Mouse (Mus musculus) heart, adult 11 months (tissue): Measurements from ENCODE around the gene Raly.

Experiments
- DNase-seq: peaks from one replicate; pipeline ENCODE4 v3.0.0; 2022

Raly gene

GRCm38 (mm10) chr2:154785284-154785683, 5.6 kb upstream of the Raly start:
- DNase-seq, result peak; percentile 77

DNA sequence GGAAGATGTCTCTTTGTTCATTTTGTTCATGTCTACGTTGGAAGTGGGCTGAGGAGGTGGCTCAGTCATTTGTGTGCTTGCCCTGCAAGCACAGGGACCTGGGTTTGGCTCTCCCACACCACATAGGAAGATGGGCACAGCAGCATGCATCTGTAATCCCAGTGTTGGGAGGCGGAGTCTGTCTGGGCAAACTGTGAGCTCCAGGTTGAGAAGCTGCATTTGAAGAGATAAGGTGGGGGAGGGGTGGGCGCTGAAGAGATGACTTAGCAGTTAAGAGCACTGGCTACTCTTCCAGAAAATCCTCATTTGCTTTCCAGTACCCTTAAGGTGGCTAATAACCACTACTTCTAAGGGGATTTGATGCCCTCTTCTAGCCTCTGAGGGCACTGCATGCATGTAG, 4.7 kb upstream of the Raly start:
- DNase-seq, result peak; percentile 82

DNA sequence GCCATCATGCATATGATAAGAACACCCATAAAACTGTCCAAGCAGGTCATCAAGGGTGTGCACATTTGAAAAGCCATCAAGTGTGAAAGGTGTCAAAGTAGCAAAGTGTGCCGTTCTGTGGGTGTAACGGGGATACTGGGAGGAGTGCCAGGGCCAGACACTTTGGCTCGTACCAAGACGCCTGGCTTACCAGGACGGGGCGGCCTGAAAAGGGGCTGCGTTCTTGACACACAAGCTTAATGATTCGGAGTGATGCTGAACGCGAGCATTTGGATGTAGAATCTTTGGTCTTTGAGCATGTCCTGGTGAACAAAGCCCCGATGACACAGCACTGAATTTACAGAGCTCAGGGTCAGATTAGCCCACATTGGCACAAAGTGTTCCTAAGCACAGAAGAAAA, 4.1 kb upstream of the Raly start:
- no peak for DNase-seq

DNA sequence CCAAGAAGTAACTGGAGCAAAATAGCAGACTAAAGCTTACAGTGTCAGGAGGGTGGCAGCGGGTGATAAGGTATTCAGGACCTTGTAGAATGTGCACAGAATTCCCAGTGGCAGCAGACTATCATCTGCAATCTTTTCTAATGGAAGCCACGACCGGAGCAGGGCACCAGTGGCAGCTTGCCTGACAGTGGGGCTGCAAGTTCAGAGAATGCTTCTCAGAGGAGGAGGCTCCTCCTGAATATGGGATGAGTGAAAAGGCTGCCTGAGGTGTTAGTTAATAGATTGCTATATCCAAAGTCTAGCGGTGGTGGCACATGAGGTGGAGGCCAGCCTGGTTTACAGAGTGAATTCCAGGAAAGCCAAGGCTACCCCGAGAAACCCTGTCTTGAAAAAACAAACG, 1.5 kb upstream of the Raly start:
- no peak for DNase-seq

DNA sequence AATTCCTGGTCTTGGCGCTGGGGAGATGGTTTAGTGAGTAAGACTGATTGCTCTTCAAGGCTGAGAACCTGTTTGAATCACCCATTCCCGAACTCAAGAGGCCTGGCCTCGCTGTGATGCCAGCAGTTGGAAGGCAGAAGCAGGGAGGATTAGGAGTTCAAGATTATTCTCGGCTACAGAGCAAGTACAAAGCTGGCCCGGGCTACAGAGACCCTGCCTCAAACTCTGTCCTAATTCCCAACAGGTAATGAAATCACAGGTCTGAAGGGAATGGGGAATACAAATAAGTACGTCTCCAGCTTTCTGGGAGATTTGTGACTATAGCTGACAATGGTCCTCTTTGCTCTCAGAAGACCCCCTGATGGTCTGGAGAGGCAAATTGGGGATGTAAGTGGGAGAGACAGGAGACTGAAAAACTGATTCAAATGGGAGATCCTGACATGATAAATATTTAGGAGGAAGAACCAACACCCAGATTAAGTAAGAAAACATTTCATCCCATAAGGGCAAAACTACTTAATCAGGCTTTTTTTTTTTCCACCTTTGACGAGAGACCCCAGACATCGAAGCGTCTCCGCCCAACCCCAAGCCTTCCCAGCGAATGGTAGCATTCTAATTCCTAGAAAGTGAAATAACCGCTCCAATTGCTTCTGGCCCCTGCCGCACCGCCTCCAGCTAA, 780 bp upstream of the Raly start:
- peak; percentile 91 for DNase-seq

- peak; percentile 99 for DNase-seq
Observed at GRCm38 (mm10) chr2:154791661-154792642, 1.1 kb downstream of the Raly start.

- DNase-seq, result no peak
Observed at GRCm38 (mm10) chr2:154803372-154803771, 12.5 kb downstream of the Raly start.

DNA sequence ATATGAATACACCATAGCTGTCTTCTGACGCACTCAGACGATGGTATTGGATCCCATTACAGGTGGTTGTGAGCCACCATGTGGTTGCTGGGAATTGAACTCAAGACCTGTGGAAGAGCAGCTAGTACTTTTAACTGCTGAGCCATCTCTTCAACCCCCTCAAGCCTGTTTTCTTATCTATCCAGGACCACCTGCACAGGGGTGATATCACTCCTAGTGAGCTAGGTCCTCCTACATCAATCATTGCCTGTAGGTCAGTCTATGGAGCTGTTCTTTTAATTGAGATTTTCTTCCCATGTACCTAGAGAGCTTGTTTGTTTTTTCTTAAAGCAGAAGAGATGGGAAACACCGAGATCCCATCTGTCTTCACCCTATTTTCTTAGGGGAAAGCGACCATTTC, 12.9 kb downstream of the Raly start:
- no peak for DNase-seq

DNA sequence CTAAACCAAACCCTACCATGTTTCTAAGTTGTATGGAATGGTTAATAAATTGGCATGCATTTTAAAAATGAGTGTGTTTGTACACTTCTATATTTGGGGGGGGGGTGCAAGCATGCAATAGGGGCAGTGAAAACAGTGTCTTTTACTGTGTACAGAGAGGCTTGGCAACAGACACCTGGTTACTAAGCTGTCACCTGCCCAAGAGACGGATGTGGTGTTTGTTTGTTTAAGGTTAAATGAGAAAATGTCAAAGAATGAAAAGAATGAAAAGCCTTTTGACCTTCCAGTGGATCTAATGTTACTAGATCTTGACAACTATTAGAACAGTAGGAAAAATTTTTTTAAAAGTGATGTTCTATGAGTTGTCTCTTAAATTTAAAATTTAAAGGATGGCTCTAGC, 16.8 kb downstream of the Raly start:
- DNase-seq, result no peak

DNA sequence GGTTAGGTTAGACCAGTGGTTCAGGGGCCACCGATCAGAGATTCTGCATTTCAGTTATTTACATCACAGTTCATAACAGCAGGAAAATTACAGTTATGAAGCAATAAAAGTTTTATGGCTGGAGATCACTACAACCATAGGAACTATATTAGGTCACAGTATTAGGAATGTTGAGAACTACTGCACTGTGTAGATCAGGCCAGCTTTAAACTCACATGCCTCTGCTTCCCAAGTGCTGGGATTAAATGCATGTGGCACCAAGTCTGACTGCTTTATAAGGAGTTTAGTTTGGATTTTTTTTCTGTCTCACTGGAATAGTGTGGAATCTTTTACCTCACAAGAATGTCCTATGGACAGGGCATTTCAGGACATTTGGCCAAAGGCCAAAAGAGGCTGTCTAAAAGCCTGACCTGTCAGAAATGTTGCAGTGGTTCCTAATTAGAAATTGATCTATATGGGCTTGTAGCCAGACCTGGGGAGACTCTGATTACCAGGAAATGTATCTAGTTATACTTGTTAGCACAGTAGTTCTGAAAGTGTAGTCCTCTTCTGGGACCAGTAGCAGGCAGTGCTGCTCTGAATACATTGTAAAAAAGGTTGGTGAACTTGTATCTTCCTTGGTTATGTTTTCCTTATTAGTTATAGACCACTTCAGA, 18.3 kb downstream of the Raly start:
- DNase-seq, result no peak

GRCm38 (mm10) chr2:154810821-154811220, 19.9 kb downstream of the Raly start:
- no peak for DNase-seq

DNA sequence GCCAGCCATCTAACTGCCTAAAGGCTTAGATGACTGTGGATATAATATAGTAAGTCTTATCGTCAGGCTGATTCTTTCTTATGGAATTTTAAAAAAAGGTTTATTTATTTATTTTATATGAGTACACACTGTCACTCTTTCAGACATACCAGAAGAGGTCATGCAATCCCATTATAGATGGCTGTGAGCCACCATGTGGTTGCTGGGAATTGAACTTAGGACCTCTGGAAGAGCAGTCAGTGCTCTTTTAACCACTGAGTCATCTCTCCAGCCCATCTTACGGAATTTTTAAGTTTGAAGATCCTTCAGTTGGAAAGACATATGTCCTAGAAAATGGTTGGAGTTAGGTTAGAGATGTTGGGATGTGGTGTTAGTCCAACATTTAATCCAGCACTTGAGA, 22.5 kb downstream of the Raly start:
- DNase-seq, result no peak

DNA sequence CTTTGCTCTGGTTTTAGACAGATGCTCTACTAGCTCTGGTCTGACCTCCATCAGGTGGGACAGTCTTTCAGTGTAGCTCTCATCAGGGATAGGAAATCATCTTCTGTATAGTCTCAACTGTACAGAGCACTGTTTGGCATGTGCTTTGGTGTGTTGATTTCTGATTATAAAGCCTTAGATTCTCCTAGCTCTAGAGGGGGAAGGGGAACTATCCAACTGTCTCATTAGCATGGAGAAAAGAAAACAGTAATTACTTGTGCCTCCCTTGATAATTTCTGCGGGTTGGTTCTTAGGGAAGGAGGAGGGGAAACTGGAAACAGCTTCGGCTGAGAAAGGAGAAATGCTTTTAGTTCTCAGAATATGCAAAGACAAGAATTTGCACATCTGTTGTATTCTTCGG, 26.2 kb downstream of the Raly start:
- no peak for DNase-seq

- DNase-seq, result no peak
Observed at GRCm38 (mm10) chr2:154817788-154818187, 26.9 kb downstream of the Raly start.

GRCm38 (mm10) chr2:154818599-154818998, 27.7 kb downstream of the Raly start:
- DNase-seq, result no peak

DNA sequence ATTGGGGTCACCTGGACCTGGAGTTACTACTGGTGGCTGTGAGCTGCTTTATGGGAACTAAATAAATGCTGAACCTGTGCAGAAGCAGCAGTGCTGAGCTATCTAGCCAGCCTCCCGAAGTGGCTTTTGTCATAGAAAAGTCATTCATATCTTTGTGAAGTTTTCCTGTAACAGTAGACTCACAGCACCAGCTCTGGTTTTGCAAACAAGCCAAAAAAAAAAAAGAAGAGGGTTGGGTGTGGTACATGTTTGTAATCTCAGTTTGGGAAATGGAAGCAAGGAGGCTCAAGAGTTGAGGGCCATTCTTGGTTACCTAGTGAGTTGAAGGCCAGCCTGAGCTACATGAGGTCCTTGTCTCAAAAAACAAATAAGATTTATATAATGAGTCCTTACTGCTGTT, 29.4 kb downstream of the Raly start:
- no peak for DNase-seq

DNA sequence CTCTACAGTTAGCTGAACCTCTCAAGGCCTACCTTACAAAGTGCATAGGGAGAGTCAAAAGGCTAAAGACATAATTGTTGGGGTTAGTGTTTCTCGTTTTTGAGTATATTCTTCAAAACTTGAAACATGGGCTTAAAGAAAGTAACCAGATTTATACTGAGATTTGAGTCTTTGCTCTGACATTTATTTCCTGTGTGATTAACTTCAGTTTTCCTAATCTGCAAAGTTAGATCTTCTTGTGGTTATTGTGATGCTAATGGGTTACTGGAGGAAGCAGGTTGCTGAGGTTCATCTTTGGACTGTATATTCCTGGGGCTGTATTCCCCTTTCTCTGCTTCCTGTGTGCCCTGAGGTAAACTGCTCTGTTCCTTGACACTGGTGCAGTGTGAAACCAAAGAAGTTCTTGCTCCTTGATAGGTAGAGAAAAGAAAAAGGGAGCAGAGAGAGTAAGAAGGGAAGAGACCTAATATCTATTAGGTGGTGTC, 35.2 kb downstream of the Raly start:
- DNase-seq, result no peak

DNA sequence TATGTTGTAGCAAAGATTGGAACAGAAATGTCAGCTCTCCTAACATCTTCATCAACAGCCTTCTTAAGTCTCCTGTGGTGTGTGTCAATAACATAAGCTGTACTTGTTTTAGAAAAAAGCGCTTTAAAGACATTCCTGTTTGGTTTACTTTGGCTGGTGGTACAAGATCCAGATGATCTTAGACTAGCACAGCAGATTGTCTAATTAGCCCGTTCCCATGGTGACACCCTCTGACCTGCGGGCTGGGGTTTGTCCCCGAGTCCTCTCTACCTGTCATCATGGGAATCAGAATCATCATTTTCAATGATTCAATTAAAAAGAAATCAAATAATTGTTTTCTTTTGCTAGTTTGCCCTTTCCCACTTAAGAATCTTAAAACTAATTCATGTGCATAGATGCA, 36.6 kb downstream of the Raly start:
- no peak for DNase-seq

- DNase-seq, result no peak
Observed at GRCm38 (mm10) chr2:154832471-154832870, 41.6 kb downstream of the Raly start.

DNA sequence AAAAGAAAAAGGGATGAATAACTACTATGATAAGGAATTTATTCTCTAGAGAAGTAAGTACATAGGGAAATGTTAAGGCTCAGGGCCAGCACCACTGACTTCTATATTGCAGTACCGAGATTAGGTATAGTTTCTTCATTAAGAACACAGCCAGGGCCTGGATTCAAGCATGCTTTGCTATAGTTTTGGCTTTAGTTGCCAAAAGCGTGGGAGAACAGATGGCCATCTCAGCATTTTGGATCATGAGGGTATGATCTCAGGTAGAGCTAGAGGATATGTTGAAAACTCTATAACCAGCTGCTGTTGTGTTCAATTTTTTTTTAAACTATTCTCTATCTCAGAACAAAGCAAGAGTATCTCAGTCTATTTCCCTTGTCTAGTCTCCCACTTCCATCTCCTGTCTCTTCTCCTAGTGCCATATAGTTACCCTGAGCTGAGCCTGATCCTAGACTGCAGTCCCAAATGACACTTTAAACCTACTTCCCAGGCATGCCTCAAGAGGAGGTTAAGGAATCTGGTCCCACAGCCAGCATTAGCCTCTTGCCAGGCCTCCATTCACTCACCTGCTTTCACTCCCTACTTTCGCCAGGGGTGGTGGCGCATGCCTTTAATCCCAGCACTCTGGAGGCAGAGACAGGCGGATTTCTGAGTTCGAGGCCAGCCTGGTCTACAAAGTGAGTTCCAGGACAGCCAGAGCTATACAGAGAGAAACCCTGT, 43.4 kb downstream of the Raly start:
- DNase-seq, result no peak

GRCm38 (mm10) chr2:154836537-154836936, 45.6 kb downstream of the Raly start:
- no peak for DNase-seq

DNA sequence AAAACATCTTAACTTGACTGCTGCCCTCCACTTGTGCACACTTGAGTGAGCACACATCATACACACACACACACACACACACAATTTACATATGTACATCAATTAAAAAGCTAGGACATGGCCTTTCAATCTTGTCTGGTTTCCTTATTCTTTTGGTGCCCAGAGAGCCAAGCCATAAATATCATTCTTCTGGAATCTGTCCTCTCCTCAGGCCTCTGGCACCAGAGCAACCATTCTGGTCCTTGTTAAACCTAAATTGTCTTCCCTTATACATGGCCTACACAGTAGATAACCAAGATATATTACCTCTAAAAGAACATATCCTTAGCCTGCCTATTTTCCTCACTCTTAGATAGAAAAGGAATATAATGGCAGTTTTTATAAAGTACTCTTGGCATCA, 57.2 kb downstream of the Raly start:
- DNase-seq, result no peak

- no peak for DNase-seq
Observed at GRCm38 (mm10) chr2:154855383-154855782, 64.5 kb downstream of the Raly start.
